Comparison of ENCODE assay signal across 8 mouse cellular contexts in genomic region chr14:75876320-75877043, GRCm38 (mm10). TPM values are rescaled to one million over a fixed set of nuclear protein-coding genes. Genes with fewer than 3 reads are reported as not detected.
DNase-seq lines count a peak whose midpoint lies in the region; ATAC-seq and TF ChIP-seq lines count a peak whose summit lies in the region.

No protein-coding gene starts in this region.

- H3K27me3 ChIP-seq in G1E (ENCODE audit: insufficient read depth, low read length): peaks cover 25% of the 10 kb centered on the region
- no peaks in the 10 kb centered on the region for H3K27me3 ChIP-seq in forebrain, embryonic 14.5 days (replicated peaks; ENCODE audit: control insufficient read depth, insufficient read depth, low read length)
- no peaks in the 10 kb centered on the region for H3K27me3 ChIP-seq in lung, embryonic 14.5 days (ENCODE audit: insufficient read depth, low read length)

- peak overlapping the region; percentile 41 for H3K4me2 ChIP-seq in forebrain, embryonic 14.5 days (ENCODE audit: low read length)
- peak overlapping the region; percentile 43; the same call in 1 of the 2 replicates for H3K4me2 ChIP-seq in lung, embryonic 14.5 days

- no peak overlapping the region for H3K4me3 ChIP-seq in G1E (ENCODE audit: low read depth, low read length)
- no peak overlapping the region for H3K4me3 ChIP-seq in forebrain, embryonic 14.5 days (ENCODE audit: low read depth, low read length)
- H3K4me3 ChIP-seq in lung, embryonic 14.5 days (ENCODE audit: low read depth, low read length): no peak overlapping the region

- H3K9ac ChIP-seq in forebrain, embryonic 14.5 days (ENCODE audit: low read length): peak overlapping the region; percentile 32; the same call in 1 of the 2 replicates
- no peak overlapping the region for H3K9ac ChIP-seq in lung, embryonic 14.5 days

- H3K4me1 ChIP-seq in G1E (ENCODE audit: insufficient read depth, low read depth, low read length): no peaks in the 10 kb centered on the region
- no peaks in the 10 kb centered on the region for H3K4me1 ChIP-seq in forebrain, embryonic 14.5 days (ENCODE audit: control insufficient read depth, insufficient read depth, low read length)
- H3K4me1 ChIP-seq in lung, embryonic 14.5 days (ENCODE audit: insufficient read depth): no peaks in the 10 kb centered on the region

- peak; percentile 22 for DNase-seq in G1E (ENCODE audit: low spot score)
- DNase-seq in cerebellum, adult 11 months: peak; percentile 68
- DNase-seq in forebrain, embryonic 14.5 days (ENCODE audit: low spot score): peak; percentile 94
- DNase-seq in heart, postnatal 36 days: peak; percentile 75 to 85
- peak; percentile 87 for DNase-seq in layer of hippocampus, adult 11-12 months (ENCODE audit: low spot score)
- DNase-seq in lung, embryonic 14.5 days: peak; percentile 87
- DNase-seq in ovary, adult 18-20 months (ENCODE audit: low spot score): peak; percentile 45
- peak; percentile 40 to 51 for DNase-seq in thymus, adult 18-20 months

- intact Hi-C loops in heart, postnatal 36 days (cut with DNase I): loop anchor here (1.0 to 10.0 kb wide), 2 partner anchors 201 to 598 kb away; no protein-coding TSS in a partner anchor

- WGBS in forebrain, embryonic 14.5 days: 10% methylated on average over 21 of the region's 21 CpGs
- 10% methylated on average over 21 of the region's 21 CpGs for WGBS in lung, embryonic 14.5 days

- no peaks in the 10 kb centered on the region for H3K36me3 ChIP-seq in G1E (replicated peaks)
- no peaks in the 10 kb centered on the region for H3K36me3 ChIP-seq in forebrain, embryonic 14.5 days (ENCODE audit: control insufficient read depth, insufficient read depth, low read length)
- H3K36me3 ChIP-seq in lung, embryonic 14.5 days (ENCODE audit: insufficient read depth): no peaks in the 10 kb centered on the region

- no peak for ATAC-seq in G1E (ENCODE audit: extremely low read depth, insufficient number of reproducible peaks, low FRiP score, poor library complexity, severe bottlenecking)
- peak; percentile 64 for ATAC-seq in forebrain, embryonic 14.5 days
- ATAC-seq in lung, embryonic 14.5 days (ENCODE audit: insufficient read depth): peak; percentile 39; the same call in 1 of the 2 replicates

- no peak overlapping the region for H3K27ac ChIP-seq in forebrain, embryonic 14.5 days (ENCODE audit: low read depth, low read length)
- H3K27ac ChIP-seq in lung, embryonic 14.5 days (ENCODE audit: low read depth): no peak overlapping the region

- peak; percentile 43; the same call in 1 of the 2 replicates for TF ChIP-seq CTCF in G1E (IDR thresholded peaks at IDR 0.05; ENCODE audit: low read depth, low read length)
- TF ChIP-seq CTCF in lung, embryonic 14.5 days (IDR thresholded peaks at IDR 0.05; ENCODE audit: low read depth): peak; percentile 87

- peaks cover 4% of the 10 kb centered on the region for H3K9me3 ChIP-seq in G1E (replicated peaks)
- H3K9me3 ChIP-seq in forebrain, embryonic 14.5 days (replicated peaks; ENCODE audit: control insufficient read depth, low read length): no peaks in the 10 kb centered on the region; the same call in 1 of the 2 replicates
- H3K9me3 ChIP-seq in lung, embryonic 14.5 days (ENCODE audit: low read depth, low read length): no peaks in the 10 kb centered on the region

RNA-seq across cellular contexts. Expression of gene Tpt1, which starts 31.6 kb away (rescaled TPM):
- total RNA-seq in G1E (2014; fragmentation: Nextera tagmentation) (2,208 and 2,341 TPM in 2 replicates), G1E (2017) (819 and 896 TPM in 2 replicates)
- 1,947 and 1,988 TPM in 2 replicates for polyA plus RNA-seq in G1E (2012)
- polyA plus RNA-seq in forebrain, embryonic 14.5 days (2014; fragmentation: Nextera tagmentation; extraction: Ambion mirVana): 979 and 1,156 TPM in 2 replicates
- 1,000 to 10,000 TPM; 2,953 to 3,079 TPM for total RNA-seq in heart, postnatal 36 days (2021)
- 1,140 and 1,218 TPM in 2 replicates for polyA plus RNA-seq in lung, embryonic 14.5 days (2014; fragmentation: Nextera tagmentation; extraction: Ambion mirVana)

Comparison
In these comparisons a context has a peak if more than half of its experiments do, and no peak if none do; other contexts are left out.
1. DNase-seq: peak in every context shown above with its lines; median percentile 94 in forebrain, embryonic 14.5 days; 87 in layer of hippocampus, adult 11-12 months; 87 in lung, embryonic 14.5 days; 80 in heart, postnatal 36 days; 68 in cerebellum, adult 11 months; 46 in thymus, adult 18-20 months; 45 in ovary, adult 18-20 months; 22 in G1E.